Mouse (Mus musculus): Measurements from ENCODE around the gene Triap1.
A peak's percentile ranks its signal among the peaks of the same experiment; 100 is the strongest.
"Not testable (repeated sequence)": the region's sequence is repeated elsewhere in the genome, so short reads cannot be mapped to it uniquely, and the experiment has no call there.

Triap1 gene

DNA sequence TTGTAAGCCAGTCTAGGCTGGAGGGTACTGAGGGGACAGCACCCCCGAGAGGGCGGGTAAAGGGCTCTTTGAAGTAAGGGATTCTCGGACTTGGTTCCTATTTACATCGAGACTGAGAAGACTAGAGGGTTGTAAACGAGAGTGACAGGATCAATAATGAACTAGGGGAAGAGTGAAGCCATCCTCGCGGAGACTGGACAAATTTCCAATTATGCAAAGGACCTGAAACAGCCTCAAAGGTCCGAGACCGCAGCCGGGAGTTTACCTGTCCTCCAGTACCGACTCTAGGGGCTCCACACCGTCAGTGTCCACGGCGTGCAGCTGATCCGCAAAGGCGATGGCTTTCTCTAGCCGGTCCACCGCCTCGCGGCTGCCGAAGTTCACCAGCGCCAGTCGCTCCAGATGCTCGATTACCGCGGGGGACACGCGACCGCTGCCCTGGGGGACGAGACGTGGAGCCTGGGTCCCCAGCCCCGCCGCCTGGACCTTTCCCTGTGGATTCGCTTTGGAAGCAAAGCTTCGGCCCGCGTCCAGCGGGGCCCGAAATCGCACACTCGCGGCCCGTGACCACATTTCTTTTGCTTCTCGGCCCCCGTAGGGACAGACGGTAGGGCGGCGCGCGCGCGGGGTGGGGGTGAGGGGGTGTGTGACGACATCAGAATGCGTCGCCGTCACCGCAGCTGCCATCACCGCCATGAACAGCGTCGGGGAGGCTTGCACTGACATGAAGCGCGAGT lies at the start of gene Triap1, which contains the start of gene Gatc:
Triap1 (plus strand) TSS at position 649 of the 737 bp plus-strand sequence.
Gatc (minus strand) TSS at position 602 of the 737 bp plus-strand sequence.
- peak; percentile 78 to 88 for DNase-seq (ENCODE audit: low spot score in 2 of 2)

- no peak for DNase-seq (ENCODE audit: low spot score in 2 of 2)
Measured at GRCm38 (mm10) chr5:115294173-115294572, 46.9 kb upstream of the Triap1 start.

- DNase-seq (ENCODE audit: low spot score in 2 of 2) = no peak
Measured at GRCm38 (mm10) chr5:115296347-115296746, 44.7 kb upstream of the Triap1 start.

DNA sequence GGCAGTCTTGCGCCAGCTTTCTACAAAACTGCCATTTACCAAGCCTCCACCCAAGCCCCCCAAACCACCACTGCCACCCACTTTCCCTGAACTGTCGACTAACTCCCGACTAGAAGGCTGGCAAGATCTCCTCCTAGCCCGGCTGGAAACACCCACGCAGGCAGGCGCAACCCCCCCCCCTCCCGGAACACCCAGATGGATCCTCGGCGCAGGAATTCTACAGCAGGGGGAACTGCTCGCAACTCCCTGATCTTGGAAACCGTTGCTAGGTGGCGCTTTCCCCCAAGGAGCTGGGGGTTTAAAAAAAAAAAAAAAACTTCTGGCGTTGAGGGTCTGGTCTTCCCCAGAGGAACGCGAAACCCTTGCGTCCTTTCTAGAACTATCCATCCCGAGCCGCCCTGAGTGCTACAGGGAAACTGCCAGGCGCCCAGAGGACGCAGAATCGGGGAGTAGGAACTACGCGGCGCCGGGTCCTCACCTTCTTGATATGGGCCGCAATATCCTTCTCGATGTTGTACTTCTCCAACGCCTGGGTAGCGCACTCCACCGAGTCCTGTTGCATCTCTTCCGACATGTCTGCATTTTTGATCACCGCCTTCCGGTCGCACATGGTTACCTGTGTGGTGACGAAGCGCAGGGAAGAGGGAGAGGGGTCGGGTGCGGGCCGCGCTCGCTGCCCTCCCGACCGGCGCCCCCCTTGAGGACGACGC lies 40.8 kb upstream of the Triap1 start:
- DNase-seq (ENCODE audit: low spot score in 2 of 2) = peak; percentile 36 to 48

DNA sequence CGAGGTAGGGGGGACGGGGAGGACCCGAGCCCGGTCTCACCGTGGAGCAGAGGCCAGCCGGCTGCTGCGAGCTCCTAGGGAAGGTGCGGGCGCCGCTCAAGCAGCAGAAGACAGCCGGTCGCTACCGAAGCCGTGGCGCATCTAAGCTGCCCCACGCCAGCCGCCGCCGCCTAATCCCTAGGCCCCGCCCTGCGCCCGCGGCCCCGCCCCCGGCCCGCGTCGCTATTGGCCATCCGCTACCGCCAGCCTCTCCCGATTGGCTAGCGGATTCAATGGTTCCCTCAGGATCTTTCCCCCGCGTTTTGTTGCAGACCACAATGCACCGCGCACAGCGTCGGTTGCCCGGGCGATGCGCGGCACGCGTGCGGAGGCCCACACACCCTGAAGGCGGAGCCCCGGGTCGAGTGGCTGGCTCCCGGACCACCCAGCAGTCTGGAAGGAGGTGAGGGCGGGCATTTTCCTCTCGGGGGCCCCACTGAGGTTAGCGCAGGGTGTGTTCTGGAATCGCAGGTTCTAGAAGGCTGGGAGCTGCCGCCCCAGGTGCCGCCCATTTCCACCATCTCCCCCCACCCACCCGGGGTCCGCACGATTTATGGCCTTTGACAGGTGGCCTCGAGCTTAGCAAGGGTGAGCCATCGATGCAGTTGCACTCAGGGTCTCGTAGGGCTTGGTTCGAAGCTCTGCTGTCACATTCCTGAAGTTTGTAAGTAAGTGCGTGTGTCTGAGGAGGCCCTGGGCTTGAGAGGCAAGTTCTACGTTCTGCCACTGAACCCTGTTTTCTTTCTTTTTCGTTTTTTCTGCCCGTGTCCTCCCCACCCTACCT lies 40.0 kb upstream of the Triap1 start, which contains the start of gene Dynll1:
Dynll1 (minus strand) TSS at position 208 of the 823 bp plus-strand sequence.
- peak; percentile 100 for DNase-seq (ENCODE audit: low spot score in 2 of 2)

GRCm38 (mm10) chr5:115301615-115302014 lies 39.4 kb upstream of the Triap1 start:
- no peak for DNase-seq (ENCODE audit: low spot score in 2 of 2)

DNA sequence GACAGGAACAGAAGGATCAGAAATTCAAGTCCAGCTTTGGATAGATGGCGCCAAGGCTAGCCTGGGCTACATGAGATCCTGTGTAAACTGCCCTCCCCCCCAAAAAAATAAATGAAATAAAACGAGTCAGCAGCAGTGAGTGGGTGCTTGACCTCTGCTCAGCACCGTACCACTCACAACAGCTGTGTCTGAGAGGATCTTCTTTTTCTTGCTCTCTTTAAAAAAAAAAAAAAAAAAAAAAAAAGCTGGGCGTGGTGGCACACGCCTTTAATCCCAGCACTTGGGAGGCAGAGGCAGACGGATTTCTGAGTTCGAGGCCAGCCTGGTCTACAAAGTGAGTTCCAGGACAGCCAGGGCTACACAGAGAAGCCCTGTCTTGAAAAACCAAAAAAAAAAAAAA lies 38.8 kb upstream of the Triap1 start:
- DNase-seq (ENCODE audit: low spot score in 2 of 2) = not testable (repeated sequence)

- no peak for DNase-seq (ENCODE audit: low spot score in 2 of 2)
Measured at GRCm38 (mm10) chr5:115312354-115312753, 28.7 kb upstream of the Triap1 start.

GRCm38 (mm10) chr5:115312816-115313667 lies 28.0 kb upstream of the Triap1 start:
- DNase-seq (ENCODE audit: low spot score in 2 of 2) = no peak

DNA sequence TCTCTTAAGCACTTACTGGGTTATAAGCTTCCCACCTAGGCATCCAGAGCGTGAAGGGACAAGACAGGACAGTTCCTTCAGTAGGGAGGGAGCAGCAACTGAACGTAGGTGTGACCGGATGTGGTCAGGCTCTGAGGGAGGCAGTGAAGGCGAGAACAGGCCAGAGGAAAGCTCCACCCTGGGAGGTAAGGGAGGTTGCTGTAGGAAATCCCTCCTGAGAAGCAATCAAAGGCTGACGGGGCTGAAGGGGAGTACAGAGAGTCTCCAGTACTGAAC lies 27.4 kb upstream of the Triap1 start:
- DNase-seq (ENCODE audit: low spot score in 2 of 2) = no peak

DNA sequence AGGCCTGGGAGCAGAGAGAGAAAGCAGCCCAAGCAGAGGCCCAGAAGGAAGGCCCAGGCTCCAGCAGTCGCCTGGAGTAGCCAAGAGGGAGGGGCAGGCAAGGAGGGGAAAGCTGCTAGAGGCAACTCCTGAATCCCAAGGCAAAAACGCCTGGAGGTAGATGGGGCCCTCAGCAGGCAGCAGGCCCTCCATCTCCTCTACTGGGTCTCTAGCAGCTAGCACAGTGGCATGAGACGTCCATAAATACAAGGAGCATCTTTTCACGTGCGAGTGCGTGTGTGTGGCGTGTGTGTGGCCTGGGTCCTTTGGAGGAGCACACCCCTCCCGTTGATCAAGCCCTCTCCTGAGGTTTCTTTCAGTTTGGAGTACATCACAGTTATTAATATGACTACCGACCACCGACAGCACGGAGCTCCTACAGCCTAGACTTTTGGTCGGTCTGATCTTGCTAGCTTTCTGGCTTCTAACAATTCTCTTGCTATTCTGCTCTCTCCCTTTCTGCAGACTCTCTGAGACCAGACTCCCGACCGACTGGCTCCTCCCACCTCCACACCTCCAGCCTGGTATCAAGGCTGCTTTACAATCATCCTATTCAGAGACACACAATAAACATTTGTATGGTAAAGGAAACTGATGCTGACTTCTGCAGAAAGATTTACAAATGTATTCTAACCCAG lies 23.9 kb upstream of the Triap1 start:
- DNase-seq (ENCODE audit: low spot score in 2 of 2) = no peak

GRCm38 (mm10) chr5:115317645-115318328 lies 23.2 kb upstream of the Triap1 start:
- no peak for DNase-seq (ENCODE audit: low spot score in 2 of 2)

GRCm38 (mm10) chr5:115319004-115319940 lies 21.8 kb upstream of the Triap1 start:
- peak; percentile 60 to 79 for DNase-seq (ENCODE audit: low spot score in 2 of 2)

GRCm38 (mm10) chr5:115326256-115326831 lies 14.7 kb upstream of the Triap1 start:
- DNase-seq (ENCODE audit: low spot score in 2 of 2) = no peak

DNA sequence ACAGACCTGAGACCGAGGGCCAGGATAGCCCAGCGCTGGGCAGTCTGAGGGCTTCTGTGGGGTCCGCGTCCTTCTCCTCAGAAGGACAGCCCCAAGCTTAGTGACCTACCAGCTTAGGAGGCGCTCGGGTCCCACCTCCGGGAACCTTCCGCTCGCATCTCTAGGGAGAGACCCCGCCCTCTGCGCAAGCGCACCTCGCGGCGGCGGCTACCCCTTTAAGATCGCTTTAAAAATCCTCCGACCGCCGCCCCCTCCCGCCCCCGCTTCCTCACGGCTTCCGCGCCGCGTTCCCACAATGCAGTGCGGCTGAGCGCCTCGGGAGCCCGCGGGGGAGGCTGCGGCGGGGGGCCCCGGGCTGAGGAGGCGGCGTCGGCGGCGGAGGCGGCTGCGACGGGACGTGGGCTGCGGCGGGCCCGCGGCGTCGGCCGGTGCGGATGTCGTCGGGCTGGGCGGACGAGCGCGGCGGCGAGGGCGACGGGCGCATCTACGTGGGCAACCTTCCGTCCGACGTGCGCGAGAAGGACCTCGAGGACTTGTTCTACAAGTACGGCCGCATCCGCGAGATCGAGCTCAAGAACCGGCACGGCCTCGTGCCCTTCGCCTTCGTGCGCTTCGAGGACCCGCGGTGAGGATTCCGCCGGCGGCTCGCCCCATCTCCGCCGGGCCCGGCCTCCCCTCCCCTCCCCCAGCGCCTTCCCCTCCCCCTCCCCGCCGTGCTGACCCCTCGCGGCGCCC lies 14.0 kb upstream of the Triap1 start, which contains the start of gene Srsf9:
Srsf9 (plus strand) TSS at position 303 of the 735 bp plus-strand sequence.
- peak; percentile 92 to 95 for DNase-seq (ENCODE audit: low spot score in 2 of 2)

- DNase-seq (ENCODE audit: low spot score in 2 of 2) = no peak
Measured at GRCm38 (mm10) chr5:115327610-115328548, 13.1 kb upstream of the Triap1 start.

DNA sequence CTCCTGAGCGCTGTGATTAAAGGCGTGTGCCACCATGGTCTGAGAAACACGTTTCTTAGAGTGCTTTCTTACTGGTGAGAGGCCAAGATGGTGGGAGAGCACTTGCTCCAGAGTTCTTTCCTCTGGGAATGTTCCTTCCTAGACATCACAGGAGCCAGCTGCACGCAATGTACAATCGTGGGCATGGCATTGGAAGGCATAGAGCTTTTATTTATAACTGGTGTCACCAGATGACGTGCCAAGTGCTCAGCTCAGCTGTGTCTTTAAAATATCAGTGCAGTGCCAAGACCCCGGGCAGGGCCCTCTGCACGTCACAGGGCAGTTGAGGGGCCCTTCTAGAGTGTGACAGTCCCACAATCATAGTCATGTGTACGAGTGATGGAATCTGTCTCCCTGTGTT lies 10.1 kb upstream of the Triap1 start:
- no peak for DNase-seq (ENCODE audit: low spot score in 2 of 2)

Measured in urinary bladder, postnatal 36 days (tissue).